Mouse (Mus musculus) limb, embryonic 11.5 days (tissue): ENCODE results near the gene Prss41. TPM values are rescaled to one million over a fixed set of nuclear protein-coding genes. Genes with fewer than 3 reads are reported as not detected.

Experiments used
- ATAC-seq: fragments of 200-750 bp; cut with Nextera tagmentation; 2 replicates; pipeline ENCODE4 v1.8.0; 2017; ENCODE audit warnings: low read depth; ENCODE audit not compliant: insufficient number of reproducible peaks, low FRiP score, low TSS enrichment
- DNase-seq: peaks from one replicate; pipeline ENCODE4 v3.0.0-alpha.2; 2015; ENCODE audit warnings: low spot score
- H3K27ac ChIP-seq: fragments of 300-500 bp; sonication (generic); replicated peaks from 2 replicates; pipeline ENCODE4 v1.5.1; 2014; ENCODE audit warnings: low read depth, mild to moderate bottlenecking, low read length
- H3K27me3 ChIP-seq: fragments of 300-500 bp; sonication (generic); 2 replicates; pipeline ENCODE4 v1.6.1; 2014; ENCODE audit warnings: mild to moderate bottlenecking, low read length, mixed read lengths; ENCODE audit not compliant: control insufficient read depth, insufficient read depth
- H3K36me3 ChIP-seq: fragments of 300-500 bp; sonication (generic); 2 replicates; pipeline ENCODE4 v1.6.1; 2014; ENCODE audit warnings: mild to moderate bottlenecking, low read length, moderate library complexity, mixed read lengths; ENCODE audit not compliant: control insufficient read depth, insufficient read depth
- H3K4me1 ChIP-seq: fragments of 300-500 bp; sonication (generic); 2 replicates; pipeline ENCODE4 v1.6.1; 2014; ENCODE audit warnings: low read length, mixed read lengths; ENCODE audit not compliant: control insufficient read depth, insufficient read depth
- H3K4me2 ChIP-seq: fragments of 300-500 bp; sonication (generic); 2 replicates; pipeline ENCODE4 v1.6.1; 2014; ENCODE audit warnings: low read depth, mild to moderate bottlenecking, moderate library complexity; ENCODE audit not compliant: severe bottlenecking
- H3K4me3 ChIP-seq: fragments of 300-500 bp; sonication (generic); 2 replicates; pipeline ENCODE4 v1.5.1; 2014; ENCODE audit warnings: low read depth, low read length
- H3K9ac ChIP-seq: fragments of 300-500 bp; sonication (generic); 2 replicates; pipeline ENCODE4 v1.6.1; 2014; ENCODE audit warnings: mild to moderate bottlenecking, low read length
- H3K9me3 ChIP-seq: fragments of 300-500 bp; sonication (generic); 2 replicates; pipeline ENCODE4 v1.6.1; 2016; ENCODE audit warnings: low read length; ENCODE audit not compliant: control insufficient read depth
- WGBS: fragments of 180-500 bp; shearing (Covaris S2); extraction: QIAGEN DNeasy Blood & Tissue Kit; methylation state at CpG from one replicate; pipeline ENCODE4 v1.1.7; 2014; 5-methylcytosine and 5-hydroxymethylcytosine counted together
- polyA plus RNA-seq: library from polyadenylated mRNA; unstranded; fragments of >200 nt; fragmentation: Nextera tagmentation; extraction: Ambion mirVana; gene quantifications from 2 replicates; pipeline ENCODE4 v1.2.1, GENCODE M21; 2014

Prss41 gene
- polyA plus RNA-seq, 1 experiment from 2014 or later, result 2.6 TPM

- Histone ChIP-seq H3K4me2 (peak overlapping the region; percentile 60), H3K27me3 (no peaks in the 10 kb centered on the region), H3K4me3 (peak overlapping the region; percentile 99), H3K4me1 (peaks cover 14% of the 10 kb centered on the region), H3K9ac (peak overlapping the region; percentile 96), H3K9me3 (no peaks in the 10 kb centered on the region), H3K27ac (peak overlapping the region; percentile 93), H3K36me3 (peaks cover 2% of the 10 kb centered on the region; the same call in 1 of the 2 replicates)
- WGBS, result under 1% methylated on average over 60 of the region's 60 CpGs
- ATAC-seq (peak; percentile 94), DNase-seq (peak; percentile 96)
Observed at GRCm38 (mm10) chr17:23802746-23803365, 41.1 kb downstream of the Prss41 start.

GRCm38 (mm10) chr17:23801627-23802026 is 42.3 kb downstream of the Prss41 start:
- Histone ChIP-seq H3K9ac (no peak overlapping the region), H3K36me3 (no peaks in the 10 kb centered on the region), H3K27me3 (no peaks in the 10 kb centered on the region), H3K9me3 (no peaks in the 10 kb centered on the region), H3K27ac (no peak overlapping the region), H3K4me2 (no peak overlapping the region), H3K4me3 (no peak overlapping the region), H3K4me1 (peaks cover 9% of the 10 kb centered on the region)
- ATAC-seq (no peak), DNase-seq (no peak)
- 93% methylated on average over 10 of the region's 10 CpGs for WGBS

GRCm38 (mm10) chr17:23797316-23797715 is 46.7 kb downstream of the Prss41 start:
- DNase-seq, result no peak
- H3K36me3 ChIP-seq, result no peaks in the 10 kb centered on the region
- WGBS, result 14% methylated on average over 7 of the region's 7 CpGs

GRCm38 (mm10) chr17:23795323-23795722 is 48.6 kb downstream of the Prss41 start:
- DNase-seq, result no peak
- H3K27ac ChIP-seq, result no peak overlapping the region
- 0 out of 2 replicates have a peak, but pooled peaks cover 5% of the 10 kb centered on the region for H3K4me1 ChIP-seq
- H3K9me3 ChIP-seq, result no peaks in the 10 kb centered on the region
- H3K27me3 ChIP-seq, result no peaks in the 10 kb centered on the region
- no peak overlapping the region for H3K4me2 ChIP-seq
- no peak for ATAC-seq
- H3K36me3 ChIP-seq, result no peaks in the 10 kb centered on the region
- no peak overlapping the region for H3K4me3 ChIP-seq
- 95% methylated on average over 8 of the region's 8 CpGs for whole genome bisulfite sequencing
- H3K9ac ChIP-seq, result no peak overlapping the region

More at GRCm38 (mm10) chr17:23797316-23797715, 46.7 kb downstream of the Prss41 start:
- Histone ChIP-seq H3K4me3 (no peak overlapping the region), H3K4me1 (no peaks in the 10 kb centered on the region), H3K9me3 (no peaks in the 10 kb centered on the region), H3K9ac (no peak overlapping the region), H3K27me3 (no peaks in the 10 kb centered on the region), H3K4me2 (no peak overlapping the region), H3K27ac (no peak overlapping the region)
- no peak for ATAC-seq

- 0 out of 2 replicates have a peak, but pooled peaks cover 5% of the 10 kb centered on the region for H3K4me1 ChIP-seq
- H3K4me2 ChIP-seq, result peak overlapping the region; percentile 65
- ATAC-seq (no peak; the same call in 1 of the 2 replicates), DNase-seq (no peak)
- H3K36me3 ChIP-seq, result no peaks in the 10 kb centered on the region
- WGBS, result 50% methylated on average over 2 of the region's 2 CpGs
- no peaks in the 10 kb centered on the region for H3K27me3 ChIP-seq
- peak overlapping the region; percentile 95 for H3K27ac ChIP-seq
- H3K9ac ChIP-seq, result peak overlapping the region; percentile 86
- H3K9me3 ChIP-seq, result no peaks in the 10 kb centered on the region
- H3K4me3 ChIP-seq, result peak overlapping the region; percentile 37
Observed at GRCm38 (mm10) chr17:23791079-23791357, 53.0 kb downstream of the Prss41 start.

- peak; percentile 87 for DNase-seq
- peak within 1 kb of the TSS; percentile 86 for H3K9ac ChIP-seq
- H3K4me1 ChIP-seq, result 0 out of 2 replicates have a peak, but pooled peaks cover 5% of the 10 kb centered on the region
- H3K36me3 ChIP-seq, result no peaks in the 10 kb centered on the region
- ATAC-seq, result peak; percentile 56
- H3K27ac ChIP-seq, result peak within 1 kb of the TSS; percentile 95
- H3K4me2 ChIP-seq, result peak within 1 kb of the TSS; percentile 65
- H3K27me3 ChIP-seq, result no peaks in the 10 kb centered on the region
- H3K4me3 ChIP-seq, result peak within 1 kb of the TSS; percentile 37
- WGBS, result 1% methylated on average over 29 of the region's 29 CpGs
- no peaks in the 10 kb centered on the region for H3K9me3 ChIP-seq
Observed at GRCm38 (mm10) chr17:23790269-23791078, 53.5 kb downstream of the Prss41 start, which contains the start of gene Srrm2. TSS of gene Srrm2 (plus strand) at chr17:23790532.

GRCm38 (mm10) chr17:23789749-23790268 is 54.2 kb downstream of the Prss41 start:
- H3K36me3 ChIP-seq, result no peaks in the 10 kb centered on the region
- H3K27ac ChIP-seq, result peak overlapping the region; percentile 95
- no peaks in the 10 kb centered on the region for H3K9me3 ChIP-seq
- H3K27me3 ChIP-seq, result no peaks in the 10 kb centered on the region
- H3K9ac ChIP-seq, result peak overlapping the region; percentile 86
- DNase-seq (peak; percentile 32), ATAC-seq (no peak)
- H3K4me2 ChIP-seq, result peak overlapping the region; percentile 65
- WGBS, result 16% methylated on average over 8 of the region's 8 CpGs
- 0 out of 2 replicates have a peak, but pooled peaks cover 5% of the 10 kb centered on the region for H3K4me1 ChIP-seq
- H3K4me3 ChIP-seq, result peak overlapping the region; percentile 37

- Histone ChIP-seq H3K9me3 (no peaks in the 10 kb centered on the region), H3K9ac (no peak overlapping the region), H3K4me1 (0 out of 2 replicates have a peak, but pooled peaks cover 5% of the 10 kb centered on the region), H3K27ac (no peak overlapping the region), H3K4me2 (no peak overlapping the region), H3K36me3 (no peaks in the 10 kb centered on the region), H3K4me3 (no peak overlapping the region), H3K27me3 (no peaks in the 10 kb centered on the region)
- 90% methylated on average over 4 of the region's 4 CpGs for WGBS
- no peak for DNase-seq
- no peak for ATAC-seq
Observed at GRCm38 (mm10) chr17:23788973-23789372, 55.0 kb downstream of the Prss41 start.
